Mouse (Mus musculus): ENCODE results near the gene Tmem167b.
"Not testable (repeated sequence)": the region's sequence is repeated elsewhere in the genome, so short reads cannot be mapped to it uniquely, and the experiment has no call there.

Tmem167b gene

DNA sequence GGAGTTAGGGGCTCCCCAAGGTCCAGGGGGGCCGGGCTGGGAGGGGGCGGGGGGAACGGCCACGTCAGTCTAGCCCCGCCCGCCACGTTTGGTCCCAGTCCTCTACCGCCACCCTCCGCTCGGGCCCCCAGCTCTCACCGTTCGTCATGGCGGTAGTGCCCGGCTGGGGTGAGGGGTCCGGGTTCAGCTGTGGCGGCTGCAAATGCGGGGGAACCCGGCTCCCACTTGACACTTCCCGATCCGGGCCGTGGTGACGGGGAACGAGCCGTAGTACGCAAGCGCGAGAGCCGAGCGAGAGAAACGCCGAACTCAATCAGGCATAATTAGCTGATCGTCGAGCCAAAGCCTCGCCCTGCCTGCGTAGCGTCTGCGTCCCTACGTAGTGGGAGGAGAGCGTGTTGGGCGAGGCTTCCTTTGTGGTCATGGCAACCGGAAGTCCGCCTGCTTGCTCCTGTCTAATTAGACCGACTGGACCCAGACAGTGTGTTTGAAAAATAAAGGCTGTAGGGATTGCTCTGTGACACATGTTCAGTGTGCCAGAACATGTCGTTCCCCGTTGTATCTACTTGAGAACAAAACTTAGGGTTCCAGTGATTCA lies at the start of gene Tmem167b:
Gene Tmem167b (minus strand): TSS at position 334 of the 598 bp plus-strand sequence.
- peak; percentile 98 for DNase-seq

DNA sequence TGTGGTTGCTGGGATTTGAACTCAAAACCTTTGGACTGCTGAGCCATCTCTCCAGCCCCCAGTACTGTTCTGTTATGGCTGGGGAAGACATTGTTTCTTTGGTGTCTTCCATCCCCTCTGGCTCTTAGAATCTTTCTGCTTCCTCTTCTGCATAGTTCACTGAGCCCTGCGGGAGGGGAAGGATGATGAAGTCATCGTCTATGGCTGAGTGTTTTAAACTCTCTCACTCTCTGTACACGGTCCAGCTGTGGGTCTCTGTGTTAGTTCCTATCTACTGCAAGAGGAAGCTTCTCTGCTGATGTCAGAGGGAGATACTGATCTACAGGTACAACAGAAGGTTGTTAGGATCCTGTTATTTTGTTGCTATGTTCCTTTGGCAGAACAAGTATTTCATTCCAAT lies 46.6 kb upstream of the Tmem167b start:
- no peak for DNase-seq

DNA sequence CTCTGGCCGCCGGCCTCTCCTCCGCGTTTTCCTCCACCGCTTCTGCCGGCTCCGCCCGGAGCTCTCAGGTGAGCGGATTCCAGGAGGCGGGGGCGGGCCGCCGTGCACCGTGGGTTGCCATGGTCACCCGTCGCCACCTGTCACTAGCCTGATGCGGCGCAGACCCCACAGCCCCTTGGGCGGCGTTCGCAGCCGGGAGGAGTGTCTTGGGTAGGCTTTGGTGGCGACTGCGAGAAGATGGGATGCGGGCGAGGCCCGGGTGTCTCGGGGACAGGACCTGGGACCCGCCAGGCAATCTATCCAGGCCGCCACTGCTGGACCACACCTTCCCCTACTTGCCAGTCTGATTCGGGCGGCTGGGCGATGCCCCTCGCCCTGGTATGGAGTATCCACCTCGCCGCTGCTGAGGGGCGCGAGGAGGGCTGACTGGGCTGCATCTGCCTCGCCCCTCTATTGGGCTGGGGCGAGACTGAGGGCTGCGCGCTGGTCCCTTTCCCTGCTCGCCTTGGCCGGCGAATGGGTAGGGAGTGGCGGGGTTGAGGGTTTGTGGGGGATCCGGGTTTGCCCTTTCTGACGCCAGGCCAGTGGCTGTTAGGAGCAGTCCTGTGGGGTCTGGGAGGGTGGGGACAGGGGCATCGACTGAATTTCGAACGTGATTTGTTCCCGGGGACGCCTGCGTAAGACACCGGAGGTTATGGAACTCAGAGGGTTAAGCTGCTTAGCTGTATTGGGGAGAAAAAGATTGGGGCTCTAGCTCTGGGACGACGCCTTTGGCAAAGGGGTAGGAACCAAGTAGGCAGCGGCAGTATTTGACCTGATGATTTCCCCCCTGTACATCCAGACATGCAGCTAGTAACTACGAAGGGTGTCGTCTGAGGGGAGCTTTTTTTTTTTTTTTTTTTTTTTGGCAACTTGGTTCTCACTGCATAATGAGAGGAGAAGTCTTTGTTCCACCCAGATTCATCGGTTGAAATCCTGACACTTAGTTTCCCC lies 29.6 kb upstream of the Tmem167b start:
- no peak for DNase-seq

DNA sequence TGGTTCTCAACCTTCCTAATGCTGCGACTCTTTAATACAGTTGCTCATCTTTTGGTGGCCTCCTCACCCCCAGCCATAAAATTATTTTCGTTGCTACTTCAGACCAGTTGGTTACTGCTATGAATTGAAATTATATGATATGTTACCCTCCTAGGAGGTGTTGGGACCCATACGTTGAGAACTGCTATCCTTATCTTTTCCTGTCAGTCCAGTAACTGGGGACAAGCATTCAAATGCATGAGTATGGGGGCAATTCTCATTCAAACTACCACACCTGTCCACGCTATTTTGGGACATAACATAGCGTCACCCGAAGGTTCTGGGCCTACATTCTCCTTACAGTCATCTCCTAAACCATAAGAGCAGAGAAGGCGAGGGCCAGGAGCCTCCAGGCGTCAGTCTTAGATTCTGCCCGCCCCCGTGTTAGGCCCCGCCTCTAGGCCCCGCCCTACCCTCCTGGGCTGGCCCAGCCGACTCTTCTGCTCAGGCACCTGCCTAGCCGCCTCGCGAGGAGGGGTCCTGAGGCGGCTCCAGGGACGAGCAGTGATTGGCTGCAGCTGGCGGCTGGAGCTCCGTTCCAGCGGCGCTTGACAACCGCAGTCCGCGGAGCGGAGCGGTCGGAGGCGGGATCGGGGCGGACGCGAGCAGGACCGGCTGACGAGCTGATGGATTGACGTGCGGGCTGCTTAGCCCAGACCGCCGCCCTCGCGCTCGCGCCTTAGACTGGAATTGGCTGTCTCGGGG lies 28.7 kb upstream of the Tmem167b start, which contains the start of gene Wdr47:
Gene Wdr47 (plus strand): TSS at position 494 of the 744 bp plus-strand sequence.
- peak; percentile 97 to 98 for DNase-seq

DNA sequence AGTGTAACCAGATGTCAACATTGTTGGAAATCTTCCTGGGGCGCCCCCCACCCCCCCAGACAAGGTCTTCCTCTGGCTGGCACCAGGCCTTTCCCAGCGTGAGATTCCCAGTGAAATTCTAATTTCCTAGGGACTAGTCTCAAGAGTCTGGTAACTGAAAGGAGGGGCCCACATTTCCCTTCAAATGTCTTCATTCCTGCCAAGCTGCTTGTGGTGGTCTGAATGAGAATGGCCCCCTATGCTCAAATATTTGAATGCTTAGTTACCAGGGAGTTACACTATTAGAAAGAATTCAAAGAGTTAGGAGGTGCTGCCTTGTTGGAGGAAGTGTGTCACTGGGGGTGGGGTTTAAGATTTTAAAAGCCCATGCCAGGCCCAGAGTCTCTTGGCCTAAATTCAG lies 26.2 kb upstream of the Tmem167b start:
- DNase-seq, result no peak

DNA sequence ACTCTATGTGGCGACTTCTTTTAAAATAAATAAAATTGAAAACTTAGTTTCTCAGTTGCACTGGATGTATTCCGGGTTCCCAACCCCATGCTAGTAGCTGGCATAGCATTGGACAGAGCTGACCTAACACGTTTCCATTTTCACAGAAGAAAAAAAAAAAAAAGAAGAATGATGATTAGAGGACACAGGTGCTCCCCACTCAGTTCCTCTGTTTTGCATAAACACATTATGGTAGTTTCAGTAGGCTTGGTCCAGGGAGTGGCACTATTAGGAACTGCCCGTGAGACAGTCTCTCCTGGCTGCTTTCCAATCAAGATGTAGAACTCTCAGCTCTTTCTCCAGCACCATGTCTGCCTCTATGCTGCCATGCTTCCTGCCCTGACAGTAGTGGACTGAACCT lies 22.3 kb upstream of the Tmem167b start:
- DNase-seq, result no peak

DNA sequence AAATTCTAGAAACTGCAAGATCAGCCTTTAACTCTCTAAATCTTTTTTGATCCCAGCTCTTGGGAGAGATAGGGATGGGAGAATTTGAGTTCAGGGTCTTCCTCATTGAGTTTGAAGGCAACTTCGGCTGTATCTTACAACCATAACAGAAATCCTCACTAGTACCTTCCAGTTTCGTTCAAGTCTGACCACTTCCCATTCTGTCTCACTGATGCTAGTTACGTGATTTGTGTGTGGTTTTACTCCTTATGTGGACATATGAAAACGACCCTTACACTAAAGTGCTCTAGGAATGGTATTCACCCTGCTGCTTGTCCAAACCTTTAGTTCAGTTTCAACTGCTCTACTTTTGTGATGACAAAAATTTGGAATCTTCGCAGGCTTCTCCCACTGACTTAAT lies 11.8 kb upstream of the Tmem167b start:
- DNase-seq, result no peak

DNA sequence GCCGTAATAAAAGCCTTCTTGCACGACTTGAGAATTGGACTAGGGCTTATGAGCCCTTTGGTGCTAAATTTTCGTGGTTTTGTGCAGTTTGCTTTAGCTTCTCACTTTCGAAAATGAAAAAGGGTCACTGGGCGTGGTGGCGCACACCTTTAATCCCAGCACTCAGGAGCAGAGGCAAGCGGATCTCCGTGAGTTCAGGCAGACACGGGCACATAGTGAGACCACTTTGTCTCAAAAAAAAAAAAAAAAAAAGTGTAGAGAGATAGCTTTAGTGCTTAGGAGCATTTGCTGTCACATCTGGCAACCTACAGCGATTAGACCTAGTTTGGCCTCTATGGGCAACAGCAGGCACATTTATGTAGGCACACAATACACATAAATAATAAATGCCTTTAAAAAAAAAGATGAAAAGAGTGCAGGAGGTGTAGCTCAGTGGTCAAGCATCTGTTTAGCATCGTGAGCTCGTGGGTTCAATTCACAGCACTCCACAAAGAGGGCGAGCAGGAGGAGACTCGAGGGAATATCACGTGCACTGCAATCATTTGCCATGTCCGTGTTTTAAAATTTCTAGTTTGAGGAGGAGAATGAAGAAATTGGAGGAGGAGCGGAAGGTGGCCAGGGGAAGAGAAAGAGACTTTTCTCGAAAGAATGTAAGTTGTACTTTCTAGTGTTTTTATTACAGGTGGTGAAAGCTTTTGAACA lies 10.2 kb upstream of the Tmem167b start:
- DNase-seq, result no peak

DNA sequence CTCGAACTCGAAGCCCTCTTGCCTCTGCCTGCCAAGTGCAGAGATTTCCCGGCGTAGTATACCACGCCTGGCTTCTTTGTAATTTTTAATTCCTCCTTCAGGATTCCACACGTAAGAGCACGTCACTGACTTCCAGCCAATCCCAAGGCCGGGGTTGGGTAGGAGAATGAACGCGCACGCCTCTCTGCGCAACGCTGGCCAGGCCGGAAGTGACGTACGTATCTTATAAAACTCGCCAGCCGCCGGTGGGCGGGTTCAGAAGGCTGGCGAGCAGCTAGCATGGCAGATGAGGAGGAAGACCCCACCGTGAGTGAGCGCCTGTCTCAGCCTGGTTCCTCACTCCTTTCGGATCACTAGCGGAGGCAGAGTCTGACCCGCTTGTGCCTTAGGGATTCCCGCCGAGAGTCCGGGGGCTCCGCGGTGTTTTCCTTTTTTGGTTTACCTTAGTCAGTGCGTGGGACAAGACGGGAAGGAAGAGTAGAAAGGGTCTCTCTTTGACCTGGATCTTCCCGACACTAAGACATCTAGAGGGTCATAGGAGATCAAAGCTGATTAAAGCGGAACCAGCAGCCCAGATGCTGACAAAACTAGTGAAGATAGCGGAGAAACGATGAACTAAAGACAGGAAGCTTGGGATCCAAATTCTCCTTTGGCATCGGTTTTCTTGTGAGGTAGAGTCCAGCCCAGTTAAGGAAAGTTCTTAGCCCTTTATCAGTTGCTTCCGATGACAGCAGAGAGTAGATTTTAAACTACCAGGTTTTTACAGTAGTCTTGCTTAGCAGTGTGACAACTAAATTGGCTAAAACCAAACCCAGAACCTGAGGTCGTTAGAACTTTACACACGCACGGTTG lies 9.4 kb upstream of the Tmem167b start, which contains the start of gene Taf13:
Gene Taf13 (plus strand): TSS at position 256 of the 852 bp plus-strand sequence.
- peak; percentile 97 to 98 for DNase-seq

GRCm38 (mm10) chr3:108570813-108571212 lies 8.5 kb upstream of the Tmem167b start:
- DNase-seq, result no peak

DNA sequence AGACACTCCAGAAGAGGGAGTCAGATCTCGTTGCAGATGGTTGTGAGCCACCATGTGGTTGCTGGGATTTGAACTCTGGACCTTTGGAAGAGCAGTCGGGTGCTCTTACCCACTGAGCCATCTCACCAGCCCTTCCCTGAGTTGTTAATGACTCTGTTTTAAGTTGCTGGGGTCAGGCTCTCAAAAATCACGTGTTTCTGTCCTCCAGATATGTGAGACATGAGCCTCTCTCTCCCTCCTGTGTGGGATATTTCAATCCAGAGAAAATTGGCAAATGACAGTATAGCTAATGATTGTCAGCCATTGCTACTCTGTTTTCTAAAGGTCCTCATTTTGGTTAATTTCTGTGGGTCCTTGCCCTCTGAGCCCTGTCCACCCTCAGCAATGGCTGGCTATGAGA lies 7.4 kb upstream of the Tmem167b start:
- not testable (repeated sequence) for DNase-seq

DNA sequence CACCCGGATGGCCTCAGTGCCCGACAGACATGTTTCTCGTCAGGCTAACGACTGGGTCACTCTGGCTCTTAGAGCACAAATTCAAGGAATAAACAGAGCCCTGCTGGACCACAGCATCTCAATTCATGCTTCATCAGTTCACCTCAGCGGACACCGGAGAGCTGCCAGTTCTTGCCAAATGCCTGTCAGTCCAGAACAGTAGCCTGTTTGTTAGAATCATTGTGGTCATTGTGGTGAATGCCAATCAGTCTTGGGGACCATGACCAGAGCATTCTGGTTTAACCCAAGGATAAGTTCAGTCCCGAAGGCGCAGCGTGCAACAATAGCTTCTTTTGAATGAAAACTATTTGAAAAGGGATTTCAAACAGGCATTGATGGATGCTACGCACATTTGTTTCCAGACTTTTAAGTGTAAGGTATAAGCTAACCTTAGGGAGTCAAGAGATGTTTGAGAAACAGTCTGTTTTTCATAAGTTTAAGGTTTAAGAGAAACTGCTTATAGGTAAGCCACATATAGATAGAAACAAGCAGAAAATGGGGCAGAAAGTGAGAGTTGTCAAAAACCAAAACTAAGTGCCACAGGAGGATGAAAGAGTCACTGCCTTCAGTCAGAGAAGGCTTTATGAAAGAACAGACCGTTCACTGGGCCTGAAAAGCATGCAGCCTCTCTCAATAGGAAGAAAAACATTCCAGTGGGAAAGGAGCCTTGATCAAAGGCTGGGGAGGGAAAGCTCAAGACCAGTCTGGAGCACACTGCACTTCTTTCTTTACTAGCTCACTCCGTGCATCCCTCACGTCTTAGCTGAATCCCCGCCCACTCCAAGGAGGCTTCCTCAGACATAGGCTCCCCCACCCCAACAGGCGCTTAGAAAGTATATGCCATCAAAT lies 6.0 kb upstream of the Tmem167b start:
- DNase-seq, result no peak

DNA sequence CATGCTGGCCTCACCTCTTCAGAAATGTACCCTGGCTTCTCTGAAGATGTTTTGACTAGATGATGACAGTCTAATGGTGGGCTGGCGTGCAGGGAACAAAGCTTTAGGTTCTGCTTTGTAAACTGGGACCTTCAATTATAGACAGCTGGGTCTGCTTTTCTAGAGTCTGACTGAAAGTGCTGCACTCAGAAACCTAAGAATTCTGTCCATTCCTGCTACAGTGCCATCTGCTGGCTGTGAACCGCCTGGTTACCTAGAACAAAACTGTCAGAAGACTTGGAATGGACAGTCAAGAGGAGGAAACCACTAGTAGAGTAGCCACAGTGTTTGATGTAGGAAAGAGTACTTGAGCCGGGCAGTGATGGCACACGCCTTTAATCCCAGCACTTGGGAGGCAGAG lies 1.0 kb upstream of the Tmem167b start:
- peak; percentile 82 to 88 for DNase-seq

DNA sequence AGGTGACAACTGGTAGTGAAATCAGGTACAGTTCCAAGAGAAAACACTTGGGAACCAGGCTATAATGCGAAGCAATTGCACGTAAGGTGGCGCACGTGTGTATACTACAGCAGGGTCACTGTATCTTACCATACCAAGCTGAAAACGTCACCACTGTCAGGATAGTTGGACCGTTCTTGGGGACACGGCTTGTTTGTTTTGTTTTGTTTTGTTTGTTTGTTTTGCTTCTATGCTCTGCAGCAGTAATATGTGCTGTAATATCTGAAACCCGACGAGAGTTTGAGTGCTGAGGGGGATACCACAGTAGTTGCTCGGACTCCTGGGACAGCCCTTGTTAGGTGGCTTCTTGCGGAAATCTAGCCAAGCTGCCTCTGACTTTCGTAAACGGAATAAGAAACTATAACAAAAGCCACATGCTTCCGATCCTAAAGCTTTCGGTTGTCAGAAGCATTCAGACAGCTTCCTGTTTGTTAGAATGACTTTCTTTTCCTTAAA lies 558 bp upstream of the Tmem167b start:
- peak in 1 of 2 experiments; percentile 44 for DNase-seq

GRCm38 (mm10) chr3:108557888-108558287 lies 4.4 kb downstream of the Tmem167b start:
- DNase-seq, result no peak

- peak; percentile 94 to 95 for DNase-seq
Measured at GRCm38 (mm10) chr3:108554587-108555312, 7.5 kb downstream of the Tmem167b start.

GRCm38 (mm10) chr3:108554111-108554561 lies 8.1 kb downstream of the Tmem167b start:
- DNase-seq, result no peak

- no peak for DNase-seq
Measured at GRCm38 (mm10) chr3:108542299-108542698, 20.0 kb downstream of the Tmem167b start.

GRCm38 (mm10) chr3:108537303-108537702 lies 25.0 kb downstream of the Tmem167b start:
- DNase-seq, result peak; percentile 84 to 89
